Mouse (Mus musculus) kidney, adult 2 months (tissue): ENCODE measurements around the gene Muc2. TPM values are rescaled to one million over a fixed set of nuclear protein-coding genes. Genes with fewer than 3 reads are reported as not detected.

ENCODE experiments used
- DNase-seq: peaks from one replicate; pipeline ENCODE4 v3.0.0; 2021
- H3K27ac ChIP-seq: fragments of 200-500 bp; 2 replicates; pipeline ENCODE4 v1.5.1; 2012; ENCODE audit warnings: low read depth, low read length, control low read depth, inconsistent platforms; ENCODE audit not compliant: insufficient read depth
- H3K27me3 ChIP-seq: fragments of 200-500 bp; replicated peaks from 2 replicates; pipeline ENCODE4 v1.6.1; 2012; ENCODE audit warnings: mild to moderate bottlenecking, moderate library complexity, low read length, inconsistent platforms; ENCODE audit not compliant: control insufficient read depth, insufficient read depth
- H3K36me3 ChIP-seq: fragments of 200-500 bp; 2 replicates; pipeline ENCODE4 v1.6.1; 2012; ENCODE audit warnings: mild to moderate bottlenecking, moderate library complexity, low read length, inconsistent platforms; ENCODE audit not compliant: control insufficient read depth, insufficient read depth
- H3K4me1 ChIP-seq: fragments of 200-500 bp; 2 replicates; pipeline ENCODE4 v1.6.1; 2011; ENCODE audit warnings: low read length; ENCODE audit not compliant: control insufficient read depth, insufficient read depth
- H3K4me3 ChIP-seq: fragments of 200-500 bp; 2 replicates; pipeline ENCODE4 v1.5.1; 2011; ENCODE audit warnings: mild to moderate bottlenecking, low read depth, low read length, control low read depth; ENCODE audit not compliant: insufficient read depth
- CTCF ChIP-seq: fragments of 200-500 bp; conservative IDR thresholded peaks from 2 replicates; pipeline ENCODE4 v1.5.1; 2011; ENCODE audit warnings: low read depth, mild to moderate bottlenecking, control low read depth, low read length, moderate library complexity, mixed read lengths; ENCODE audit not compliant: insufficient read depth, insufficient read length
- POLR2A ChIP-seq: fragments of 200-500 bp; IDR thresholded peaks from one replicate; pipeline ENCODE4 v1.6.1; 2011; ENCODE audit warnings: low read depth, low read length, control low read depth
- WGBS: fragments of 180-500 bp; shearing (Covaris S2); methylation state at CpG from one replicate; pipeline ENCODE4 v1.1.7; 2018; 5-methylcytosine and 5-hydroxymethylcytosine counted together
- polyA plus RNA-seq: library from polyadenylated mRNA; depleted of rRNA; stranded (reverse); fragments of >200 nt; gene quantifications from 2 replicates; pipeline ENCODE4 v1.2.3, GENCODE M21; 2012; rRNA removed

The Muc2 gene
- polyA plus RNA-seq, 1 experiment: 0.39 TPM

- DNase-seq: no peak
- no peak overlapping the region for H3K4me3 ChIP-seq
- TF ChIP-seq POLR2A: no peak
- no peak for TF ChIP-seq CTCF
- WGBS: 92% methylated on average over 7 of the region's 7 CpGs
- no peaks in the 10 kb centered on the region for H3K27me3 ChIP-seq
- H3K36me3 ChIP-seq: no peaks in the 10 kb centered on the region
- no peak overlapping the region for H3K27ac ChIP-seq
- H3K4me1 ChIP-seq: no peaks in the 10 kb centered on the region
Observed at GRCm38 (mm10) chr7:141803206-141803605, 113.1 kb downstream of the Muc2 start.

Other genes with a start within 250 kb of the Muc2 start
- gene Pidd1, start 246.3 kb upstream of the Muc2 start, polyA plus RNA-seq: 4.5 and 5.2 TPM in 2 replicates
- gene Rplp2, start 243.0 kb upstream of the Muc2 start, polyA plus RNA-seq: 423 and 734 TPM in 2 replicates
- gene Pnpla2, start 235.1 kb upstream of the Muc2 start, polyA plus RNA-seq: 350 and 353 TPM in 2 replicates
- 15.3 and 22.2 TPM in 2 replicates for gene Cracr2b, start 229.2 kb upstream of the Muc2 start, polyA plus RNA-seq
- 274 and 343 TPM in 2 replicates for gene Cd151, start 222.9 kb upstream of the Muc2 start, polyA plus RNA-seq
- gene Polr2l, start 215.2 kb upstream of the Muc2 start, polyA plus RNA-seq: 67.3 and 70.9 TPM in 2 replicates
- gene Tspan4, start 215.1 kb upstream of the Muc2 start, polyA plus RNA-seq: 143 and 162 TPM in 2 replicates
- 34.4 and 35.6 TPM in 2 replicates for gene Chid1, start 150.5 kb upstream of the Muc2 start, polyA plus RNA-seq
- 94.8 and 95.4 TPM in 2 replicates for gene Ap2a2, start 128.2 kb upstream of the Muc2 start, polyA plus RNA-seq
- 0.01 and 0.02 TPM in 2 replicates for gene Muc6, start 35.0 kb upstream of the Muc2 start, polyA plus RNA-seq
- gene Muc5ac, start 98.6 kb downstream of the Muc2 start, polyA plus RNA-seq: 0.02 TPM in 1 of 2 replicates, not detected in the other
- gene Muc5b, start 148.7 kb downstream of the Muc2 start, polyA plus RNA-seq: not detected in 2 replicates
- gene Tollip, start 228.2 kb downstream of the Muc2 start, polyA plus RNA-seq: 86.2 and 92.3 TPM in 2 replicates